Mouse (Mus musculus) cerebellum, postnatal 10 days (tissue): Measurements from ENCODE around the gene Tenm2.
A peak's percentile ranks its signal among the peaks of the same experiment; 100 is the strongest.

Experiments used
- DNase-seq, 2 experiments: peaks; one replicate each; pipeline ENCODE4 v3.0.0; 2021; ENCODE audit warnings: mixed read lengths in 2 of 2

Tenm2 gene

DNA sequence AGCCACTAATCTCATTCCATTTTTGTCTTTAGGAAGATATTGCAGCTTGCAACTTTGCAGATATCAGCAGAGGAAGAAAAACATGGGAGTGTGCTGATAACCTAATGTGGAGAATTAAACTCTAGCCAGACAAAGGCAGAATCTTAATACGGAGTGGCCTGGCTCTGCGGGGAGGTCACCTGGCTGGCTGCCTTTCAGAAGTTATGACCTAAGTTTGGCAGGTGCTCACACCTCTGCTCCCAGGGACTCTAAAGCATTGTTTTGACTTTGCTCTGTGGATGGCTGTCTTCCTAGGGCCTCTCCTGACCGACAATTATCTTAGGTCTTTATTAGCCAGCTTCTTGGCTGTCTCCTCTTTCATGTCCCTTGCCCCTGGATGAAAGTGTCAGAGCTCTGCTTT is 1197.4 kb downstream of the Tenm2 start:
- DNase-seq, result no peak

DNA sequence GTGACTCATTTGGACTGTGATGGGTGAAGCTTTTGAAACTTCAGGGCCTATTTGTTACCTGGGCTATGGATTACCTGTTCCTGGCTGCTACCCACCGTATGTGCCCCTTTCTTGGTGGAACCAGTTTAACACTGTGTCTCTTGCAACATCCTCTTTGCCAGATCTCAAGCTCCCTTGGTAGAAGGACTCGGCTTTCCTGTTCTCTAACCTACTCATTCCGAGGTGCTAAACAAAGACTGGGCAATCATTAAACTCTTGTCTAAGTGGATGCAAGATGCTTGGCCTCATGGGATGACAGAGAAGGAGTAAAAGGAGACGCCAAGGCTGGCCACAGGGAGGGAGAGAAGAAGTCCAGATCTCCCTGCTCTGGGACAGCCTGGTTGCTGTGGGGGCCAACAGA is 1198.5 kb downstream of the Tenm2 start:
- DNase-seq, result no peak

DNA sequence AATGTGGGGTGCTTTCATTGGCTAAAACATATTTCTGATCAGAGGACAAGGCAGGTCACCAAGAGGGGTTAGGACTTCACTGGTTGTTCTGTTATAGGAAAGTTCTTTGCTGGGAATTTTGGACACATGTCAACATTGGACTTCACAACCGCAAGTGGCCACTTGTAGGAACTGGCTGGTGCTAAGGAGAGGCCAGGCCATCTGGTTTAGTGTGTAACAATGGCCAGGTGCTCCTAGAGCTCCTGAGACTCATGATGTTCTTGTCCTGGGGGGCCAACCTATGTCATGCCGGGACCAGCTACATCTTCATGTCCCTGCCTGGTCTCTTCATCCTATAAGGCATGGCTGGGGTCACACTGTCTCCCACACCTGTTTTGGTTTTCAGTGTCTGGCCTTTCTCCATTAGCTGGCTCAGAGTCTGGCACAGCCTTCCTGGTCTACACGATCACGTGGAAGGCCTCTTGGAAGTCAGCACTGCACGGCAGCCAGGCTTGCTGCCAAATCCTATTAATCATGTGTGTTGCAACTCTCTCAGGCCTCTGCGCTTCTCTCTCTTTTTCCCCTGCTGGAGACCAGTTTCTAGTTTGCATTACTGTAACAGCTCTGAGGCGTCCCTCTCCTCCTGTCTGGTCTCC is 1199.6 kb downstream of the Tenm2 start:
- peak; percentile 94 to 95 for DNase-seq

DNA sequence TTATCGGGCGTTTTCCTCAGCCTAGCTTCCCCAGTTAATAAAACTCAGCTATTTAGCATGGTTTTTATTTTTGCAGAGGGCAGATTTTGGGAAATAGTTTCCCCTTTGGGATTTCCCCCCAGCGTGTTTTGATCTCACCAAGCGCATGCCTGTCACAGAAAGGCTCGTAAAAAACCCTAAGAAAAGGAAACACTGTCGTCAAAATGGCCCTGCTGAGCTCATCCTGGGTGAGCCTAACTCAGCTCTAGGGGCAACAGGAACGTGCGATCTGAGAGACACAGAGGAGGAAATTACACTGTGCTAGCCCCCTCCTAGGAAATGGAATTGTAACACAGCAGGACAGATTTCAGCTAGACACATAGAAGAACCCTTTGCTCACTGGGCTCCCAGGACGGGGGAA is 1204.0 kb downstream of the Tenm2 start:
- no peak for DNase-seq

DNA sequence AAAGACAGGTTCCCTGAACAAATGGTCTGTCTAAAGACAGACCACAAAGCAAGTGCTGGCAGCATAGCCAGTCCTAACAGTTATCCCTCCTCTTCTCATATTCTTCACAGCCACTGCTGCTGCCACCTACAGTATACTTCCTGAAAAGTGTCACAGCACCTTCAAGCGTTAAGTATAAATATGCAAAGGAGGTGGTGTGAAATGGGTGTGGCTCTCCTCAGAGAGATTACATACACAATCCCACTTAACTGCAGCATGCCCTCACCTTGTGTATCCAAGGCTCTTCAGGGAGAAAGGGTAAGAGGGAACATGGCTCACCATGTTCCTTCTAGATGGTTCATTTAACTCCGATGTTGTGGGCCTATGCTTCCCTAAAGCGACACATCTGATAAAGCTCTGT is 1215.8 kb downstream of the Tenm2 start:
- DNase-seq, result no peak

DNA sequence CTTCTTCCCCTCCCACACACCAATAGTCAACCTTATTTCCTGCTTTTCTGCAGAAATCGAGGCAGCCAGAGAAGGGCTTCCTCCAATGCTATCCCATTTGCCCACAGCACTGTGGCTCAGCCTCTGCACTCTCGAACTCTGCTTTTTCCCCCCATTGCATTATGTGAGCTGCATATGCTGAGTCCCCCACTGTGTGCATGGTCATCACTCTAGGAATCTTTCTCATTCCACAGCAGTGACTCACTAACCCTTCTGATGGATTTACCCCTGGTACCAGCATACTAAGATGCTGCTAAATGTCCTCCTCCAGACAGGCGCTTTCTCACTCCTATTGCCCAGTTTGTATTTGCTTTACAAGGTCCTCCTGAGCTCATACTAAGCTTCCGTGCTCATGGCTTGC is 1222.6 kb downstream of the Tenm2 start:
- DNase-seq, result no peak

DNA sequence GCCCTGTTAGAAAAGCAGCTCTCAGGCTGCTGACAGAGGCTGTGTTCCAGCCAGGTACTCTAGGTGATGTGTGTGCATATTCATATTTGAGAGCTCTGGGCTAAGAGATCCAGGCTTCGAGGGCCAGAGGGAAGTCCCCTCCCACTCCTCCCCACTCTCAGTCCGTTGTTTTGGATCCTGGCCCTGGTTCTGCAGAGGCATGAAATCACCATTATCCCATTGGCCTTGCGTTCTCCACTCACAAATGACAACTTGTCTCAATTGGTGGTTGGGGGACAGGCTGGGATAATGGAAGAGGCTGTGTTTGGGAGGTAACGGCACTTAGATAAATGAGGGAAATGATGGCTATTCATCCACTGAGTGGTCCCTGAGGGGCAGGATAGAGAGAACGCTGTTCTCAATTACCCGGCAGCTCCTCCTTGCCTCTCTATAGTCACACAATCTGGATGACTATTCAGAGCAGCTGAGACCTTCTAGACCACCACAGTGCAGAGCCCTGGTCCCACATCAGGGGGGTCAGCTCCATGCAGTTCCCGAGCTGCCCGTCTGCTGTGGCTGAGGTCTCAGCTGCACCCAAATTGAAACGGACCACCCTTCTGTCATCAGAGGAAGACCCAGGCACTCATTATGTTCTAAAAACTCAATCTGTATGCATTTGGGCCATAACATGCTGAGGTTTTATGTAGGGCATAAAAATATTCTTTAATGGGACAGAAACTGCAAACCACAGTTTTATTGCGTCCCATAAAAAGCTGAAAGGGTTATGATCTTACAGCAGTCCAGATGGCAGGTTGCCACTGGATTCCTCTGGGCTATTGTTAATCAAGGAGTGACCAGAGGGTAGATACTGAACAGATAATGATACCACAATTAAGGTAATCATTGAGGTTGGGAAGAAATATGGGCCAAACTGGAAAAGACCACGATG is 1226.2 kb downstream of the Tenm2 start:
- DNase-seq, result no peak

DNA sequence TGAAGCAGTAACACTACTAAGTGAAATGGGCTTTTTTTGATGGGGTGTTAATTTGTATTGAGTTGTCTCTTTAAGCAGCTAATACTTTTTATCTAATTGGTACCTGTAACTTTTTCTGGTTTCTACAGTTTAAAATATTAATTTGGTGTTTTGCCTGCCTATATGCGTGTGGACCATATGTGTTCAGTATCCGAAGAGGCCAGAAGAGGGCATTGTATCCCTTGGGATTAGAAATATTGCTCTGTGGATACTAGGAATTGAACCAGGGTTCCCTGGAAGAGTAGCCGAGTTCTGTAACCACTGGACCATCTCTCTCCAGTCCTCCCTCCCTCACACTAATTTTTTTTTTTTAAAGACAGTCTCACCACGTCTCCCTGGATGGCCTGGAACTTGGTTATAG is 1232.9 kb downstream of the Tenm2 start:
- no peak for DNase-seq

DNA sequence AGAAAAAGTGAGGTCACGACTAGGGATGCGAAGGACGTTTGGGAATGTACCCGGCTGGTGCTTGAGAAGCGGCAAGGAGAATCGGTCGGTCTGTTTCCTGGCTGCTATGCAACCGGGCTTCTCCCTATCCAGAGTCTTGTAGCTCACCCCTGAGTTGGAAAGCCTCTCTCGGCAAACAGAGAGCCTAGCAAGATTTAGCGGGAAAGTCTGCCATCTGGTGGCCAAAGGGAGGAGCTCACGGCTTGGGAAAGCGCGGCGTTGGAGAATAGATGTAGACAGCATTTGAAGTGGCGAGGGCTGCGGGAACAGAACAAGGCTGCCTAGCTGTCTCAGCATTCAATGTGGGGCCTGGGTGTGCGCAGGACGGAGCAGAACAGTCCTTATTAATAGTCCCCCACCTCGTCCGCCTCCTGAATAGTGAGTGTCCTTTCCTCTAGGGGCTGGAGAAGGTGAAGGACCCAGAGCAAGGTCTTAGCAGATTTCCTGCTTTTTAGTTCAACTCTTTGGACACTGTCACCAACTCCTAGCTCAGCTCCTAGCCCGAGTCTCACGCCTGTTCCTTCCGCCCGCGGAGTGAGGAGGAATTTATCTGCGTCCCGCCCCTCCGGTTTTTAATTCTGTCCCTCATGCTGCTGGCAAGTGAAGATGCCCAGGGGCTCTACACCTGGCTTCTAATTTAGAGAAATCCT is 1234.3 kb downstream of the Tenm2 start:
- peak; percentile 95 for DNase-seq

DNA sequence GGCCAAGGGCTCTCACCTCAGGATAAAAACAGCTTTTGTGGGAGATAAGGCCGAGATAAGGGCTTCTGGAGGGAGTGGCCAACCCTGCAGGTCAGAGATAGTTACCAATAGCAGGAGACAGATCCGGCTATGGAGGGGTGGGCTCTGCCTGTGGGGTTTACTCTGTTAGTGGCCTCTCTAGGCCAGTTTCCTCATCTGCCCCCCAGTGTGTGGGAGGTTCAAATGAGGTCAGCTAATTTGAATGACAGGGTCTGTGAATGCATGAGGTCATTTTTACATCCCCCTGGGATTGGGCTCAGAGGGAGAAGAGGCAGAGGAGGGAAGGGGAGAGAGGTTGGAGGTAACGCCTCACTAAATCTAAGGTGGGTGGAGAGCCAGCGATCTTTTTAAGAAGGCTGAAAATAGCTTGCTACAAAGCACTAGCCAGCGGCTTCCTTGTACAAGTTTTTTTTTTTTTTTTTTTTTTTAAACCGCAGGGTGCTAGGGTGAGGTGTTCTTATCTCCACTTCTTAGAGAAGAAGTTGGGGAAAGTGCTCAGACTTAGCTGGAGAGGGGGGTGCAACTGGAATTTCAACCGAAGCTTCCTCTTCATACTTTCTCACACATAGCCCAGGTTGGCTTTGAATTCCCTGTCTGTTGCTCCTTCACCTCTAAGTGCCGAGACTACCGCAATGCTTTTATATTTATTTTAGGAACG is 1235.0 kb downstream of the Tenm2 start:
- peak in 1 of 2 experiments; percentile 22 for DNase-seq

DNA sequence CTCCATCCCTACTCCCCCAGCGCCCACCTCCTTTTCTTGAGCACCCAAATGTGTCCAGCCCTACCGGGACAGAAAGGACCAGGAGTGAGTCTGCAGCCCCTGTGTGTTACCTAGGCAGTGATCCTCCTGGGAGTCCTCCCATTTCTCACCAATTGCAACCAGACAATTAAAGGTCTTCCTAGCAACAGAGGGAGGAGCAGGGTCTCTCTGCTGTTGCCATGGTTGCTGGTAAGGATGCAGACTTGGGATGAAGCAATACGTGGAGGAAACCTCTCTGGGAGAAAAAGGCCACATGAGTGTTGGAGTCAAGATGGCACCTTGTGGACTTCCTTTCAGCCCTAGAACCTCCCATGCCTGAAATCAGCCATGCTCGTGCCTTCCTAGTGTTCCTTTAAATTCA is 1235.7 kb downstream of the Tenm2 start:
- DNase-seq, result no peak

DNA sequence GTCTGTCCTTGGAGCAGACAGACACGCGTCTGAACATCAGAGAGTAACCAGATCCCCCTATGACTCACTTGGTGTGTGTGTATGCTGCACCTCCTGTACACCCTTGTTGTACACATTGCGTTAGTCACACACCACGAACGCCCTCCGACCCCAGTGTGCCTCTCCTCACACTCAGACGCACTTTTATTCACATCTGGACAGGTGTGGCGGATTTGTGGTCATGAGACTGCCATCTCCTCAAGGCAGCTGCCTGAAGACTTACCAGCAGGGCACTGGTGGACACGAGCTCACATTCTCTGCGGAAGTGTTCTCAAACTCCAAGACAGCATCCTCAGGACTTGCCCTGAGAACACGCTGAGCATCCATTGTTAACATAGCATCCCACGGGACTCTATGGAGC is 1237.7 kb downstream of the Tenm2 start:
- DNase-seq, result no peak

DNA sequence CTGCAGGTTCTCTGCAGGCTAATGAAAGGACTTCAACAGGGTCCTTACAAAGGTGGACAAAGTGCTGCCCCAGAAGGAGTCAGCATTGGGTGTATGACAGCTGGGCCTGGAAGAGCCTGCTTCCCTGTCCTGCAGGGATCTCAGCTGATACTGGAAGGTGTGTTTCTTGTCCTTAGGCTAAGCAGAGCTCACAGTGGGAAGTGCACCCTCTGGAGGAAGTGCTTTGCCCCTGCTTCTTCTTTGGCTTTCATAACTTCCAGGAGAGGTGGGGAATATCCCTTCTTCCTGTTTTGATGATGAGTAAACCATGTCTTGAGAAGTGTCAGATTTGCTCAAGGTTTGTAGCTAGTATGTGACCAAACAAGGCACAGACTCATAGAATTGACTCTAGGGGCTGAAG is 1240.5 kb downstream of the Tenm2 start:
- DNase-seq, result no peak

DNA sequence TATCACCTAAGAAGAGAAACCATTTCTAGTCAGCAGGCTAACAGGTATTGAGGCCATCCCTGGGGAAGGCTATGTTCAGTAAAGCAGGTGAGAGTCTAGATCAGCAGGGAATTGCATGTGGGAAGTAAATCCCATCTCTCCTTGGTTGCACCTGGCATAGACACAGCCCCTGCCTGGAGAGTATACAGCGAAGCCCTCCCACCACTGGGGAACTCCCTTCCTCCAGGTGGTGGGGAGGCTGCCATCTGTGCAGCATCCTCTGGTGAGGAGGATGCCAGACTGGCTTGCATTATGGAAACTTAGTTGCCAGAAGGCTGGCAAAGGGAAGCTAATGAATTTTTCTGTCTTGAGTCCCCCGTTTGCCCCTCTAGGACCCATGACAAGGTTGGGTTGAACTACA is 1243.9 kb downstream of the Tenm2 start:
- peak; percentile 40 to 63 for DNase-seq

DNA sequence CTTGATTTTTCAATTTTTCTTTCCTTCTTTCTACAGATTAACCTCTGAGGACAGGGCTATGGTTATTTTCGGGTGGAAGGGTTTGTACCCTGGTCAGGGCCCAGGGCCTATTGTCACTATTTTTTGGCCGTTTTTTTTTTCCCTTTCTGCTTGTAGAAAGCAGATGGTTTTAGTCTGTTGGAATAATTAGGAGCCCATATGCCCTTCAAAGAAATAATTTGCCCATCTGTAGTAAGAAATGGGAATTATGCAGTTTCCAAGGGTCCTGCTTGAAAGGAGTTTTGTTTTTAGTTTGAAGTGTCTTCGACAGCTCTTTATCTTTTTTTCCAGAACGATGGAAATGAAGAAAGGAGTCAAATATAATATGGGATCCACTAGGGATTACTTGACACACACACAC is 1245.8 kb downstream of the Tenm2 start:
- DNase-seq, result no peak

DNA sequence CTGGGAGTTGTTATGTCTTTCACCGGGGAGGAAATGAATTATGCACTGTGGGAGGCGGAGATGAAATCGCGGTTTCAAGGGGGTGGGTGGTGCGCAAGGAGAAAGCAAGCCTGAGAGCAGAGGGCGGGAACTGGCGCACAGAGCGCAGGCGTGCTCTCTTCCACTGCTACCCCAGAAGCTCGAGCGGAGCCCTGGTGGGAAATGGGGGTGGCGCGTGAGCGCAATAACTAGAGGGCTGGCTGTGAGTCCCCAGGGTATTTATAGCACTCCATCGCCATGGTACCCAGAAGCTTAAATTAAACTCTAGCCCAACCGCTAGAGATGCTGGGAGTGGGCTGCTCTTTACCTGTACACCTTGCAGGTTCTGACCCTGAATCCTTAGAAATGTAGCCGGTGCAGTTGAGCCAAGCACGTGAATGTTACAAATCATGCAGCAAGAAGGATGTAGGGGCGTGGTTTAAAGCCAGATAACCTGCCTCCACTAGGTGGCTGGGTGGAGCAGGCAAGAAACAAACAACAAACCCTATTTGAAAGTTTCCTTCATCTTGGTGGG is 1249.8 kb downstream of the Tenm2 start:
- peak; percentile 38 to 58 for DNase-seq

DNA sequence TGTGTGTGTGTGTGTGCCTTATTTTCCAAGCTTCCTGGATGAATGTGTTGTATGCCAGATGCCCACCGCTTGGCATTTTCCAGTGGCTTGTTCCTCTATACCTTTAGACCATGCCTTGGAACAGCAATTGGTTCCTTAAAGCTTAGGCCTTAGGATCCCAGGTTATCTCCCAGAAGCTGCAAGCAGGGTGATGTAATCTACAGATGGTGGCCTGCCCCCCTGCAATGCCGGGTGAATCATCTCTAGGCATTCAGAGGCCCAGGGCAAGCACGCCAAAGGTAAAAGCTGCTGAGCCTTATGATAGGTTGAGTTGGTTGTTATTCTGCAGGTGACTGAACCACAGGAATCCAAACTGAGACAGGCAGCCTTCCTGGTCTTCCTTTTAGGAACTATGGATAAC is 1253.0 kb downstream of the Tenm2 start:
- DNase-seq, result no peak

DNA sequence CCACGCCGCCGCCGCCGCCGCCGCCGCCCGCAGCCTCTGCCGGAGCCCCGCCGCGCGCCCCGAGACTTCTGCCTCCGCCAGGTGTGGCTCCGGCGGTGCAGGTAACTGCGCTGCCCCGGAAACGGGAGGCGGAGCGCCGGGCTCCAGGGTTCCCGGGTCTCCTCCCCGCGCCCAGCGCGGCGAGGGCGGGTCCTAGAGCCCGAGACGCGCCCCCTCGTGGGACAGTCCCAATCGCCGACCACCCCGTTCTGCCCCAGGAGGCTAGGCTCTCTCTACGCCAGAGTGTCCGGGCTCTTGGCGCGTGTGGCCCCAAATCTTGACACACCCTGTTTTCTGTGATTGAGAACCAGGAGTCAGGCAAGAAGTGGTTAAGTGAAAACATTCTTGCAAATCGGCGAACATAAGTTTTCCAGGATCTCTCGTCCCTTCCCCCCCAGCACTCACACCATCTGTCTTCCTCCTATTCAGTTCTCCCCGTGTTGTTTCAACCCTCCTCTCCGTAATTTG is 1255.3 kb downstream of the Tenm2 start, which contains the start of gene Wwc1:
TSS of gene Wwc1 (minus strand) at position 117 of the 507 bp plus-strand sequence.
- DNase-seq, result peak; percentile 67 to 82

DNA sequence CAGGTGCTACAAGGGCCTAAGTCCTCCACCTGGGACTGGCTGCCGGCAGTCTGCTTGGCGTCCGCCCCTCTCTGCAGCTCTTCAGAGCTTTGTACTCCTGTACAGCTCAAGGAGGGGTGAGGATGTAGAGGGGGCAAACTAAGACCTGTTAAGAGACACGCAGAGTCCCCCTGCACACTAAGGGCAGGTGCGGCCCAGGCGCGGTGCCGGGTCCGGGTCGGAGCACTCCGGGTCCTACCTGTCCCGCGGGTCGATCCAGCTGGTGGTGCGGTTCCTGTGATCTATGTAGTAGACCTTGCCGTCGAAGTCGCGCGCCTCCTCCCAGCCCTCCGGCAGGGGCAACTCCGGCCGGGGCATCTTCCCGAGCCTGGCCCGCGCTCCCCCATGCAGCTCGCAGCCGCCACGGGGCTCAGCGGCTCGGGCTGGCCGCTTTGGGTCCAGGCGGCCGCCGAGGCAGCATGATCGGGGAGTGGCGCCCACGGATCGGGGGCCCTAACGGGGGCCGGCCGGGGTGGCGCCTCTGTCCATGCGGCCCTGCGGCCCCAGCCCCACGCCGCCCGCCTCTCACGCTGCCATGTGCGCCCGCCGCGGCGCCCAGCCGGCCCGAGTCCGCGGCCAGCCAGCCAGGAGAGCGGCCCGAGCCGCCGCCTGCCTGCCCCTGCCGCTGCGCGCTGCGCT is 1255.9 kb downstream of the Tenm2 start:
- peak; percentile 50 to 54 for DNase-seq

DNA sequence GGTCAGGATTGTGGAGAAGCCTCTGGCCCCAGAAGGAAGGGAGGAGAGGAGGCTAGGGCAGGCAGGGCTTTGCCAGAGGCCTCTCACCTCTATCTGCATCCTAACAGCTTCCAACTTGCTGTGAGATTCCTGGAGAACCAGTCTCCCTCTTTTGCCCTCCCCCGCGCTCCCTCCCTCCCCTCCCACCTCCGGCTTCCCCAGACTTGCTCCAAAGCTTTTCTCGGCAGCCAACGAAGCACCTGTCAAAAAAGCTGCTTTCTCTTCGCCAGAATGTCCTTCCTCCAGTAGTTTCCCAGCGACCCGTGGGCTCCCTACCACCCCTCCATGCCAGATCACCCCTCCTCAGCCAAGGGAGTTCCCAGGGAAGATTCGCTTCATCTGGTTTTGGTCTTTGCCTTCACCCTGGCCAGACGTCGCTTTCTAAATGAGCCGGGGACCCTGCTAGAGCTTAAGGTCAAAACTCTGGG is 1256.5 kb downstream of the Tenm2 start:
- DNase-seq, result peak in 1 of 2 experiments; percentile 28

DNA sequence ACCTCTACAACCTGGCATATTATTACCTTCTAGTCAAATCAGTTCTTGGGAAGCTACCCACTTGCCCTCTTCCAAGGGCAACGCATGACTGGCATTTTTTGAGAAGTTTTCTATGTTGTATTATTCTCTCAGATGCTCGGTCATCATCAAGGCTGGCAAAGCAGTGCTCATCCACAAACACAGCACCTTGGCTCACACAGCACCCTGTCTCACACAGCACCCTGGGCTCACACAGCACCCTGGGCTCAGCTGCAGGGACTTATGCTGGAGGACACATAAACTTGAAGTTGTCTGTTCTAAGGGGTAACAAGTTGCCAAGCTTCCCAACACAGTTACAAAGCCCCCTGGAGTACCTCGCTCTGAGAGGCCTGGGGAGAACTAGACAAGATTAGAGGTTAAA is 1258.0 kb downstream of the Tenm2 start:
- DNase-seq, result no peak

DNA sequence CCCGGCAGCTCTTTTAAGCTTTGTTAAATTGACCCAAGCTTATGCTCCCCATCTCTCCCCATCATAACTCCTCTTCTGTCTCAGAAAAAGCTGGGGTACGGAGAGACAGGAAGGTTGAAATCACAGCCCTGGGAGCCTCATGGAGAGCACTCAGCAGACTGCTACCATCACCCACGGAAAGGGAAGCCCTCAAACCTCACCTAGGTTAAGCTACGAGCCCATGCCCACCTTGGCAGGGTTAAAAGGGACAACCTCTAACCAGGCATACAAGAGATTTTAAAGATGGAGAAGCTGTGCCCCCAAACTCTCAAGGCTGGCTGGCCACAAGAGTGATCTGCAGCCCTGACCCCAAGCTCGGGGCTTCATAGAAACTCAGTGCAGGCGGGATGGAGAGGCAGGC is 1258.7 kb downstream of the Tenm2 start:
- DNase-seq, result no peak
